Mouse (Mus musculus) c-Kit-positive CD71-negative TER-119-negative erythroid progenitor cells, embryonic 14.5 days (primary cell): ENCODE measurements around the gene Zfp42.
"Not testable (repeated sequence)": the region's sequence is repeated elsewhere in the genome, so short reads cannot be mapped to it uniquely, and the experiment has no call there.

Source experiments
- DNase-seq: peaks from one replicate; pipeline ENCODE4 v3.0.0-alpha.2; 2013; ENCODE audit warnings: low read depth

Zfp42 gene

DNA sequence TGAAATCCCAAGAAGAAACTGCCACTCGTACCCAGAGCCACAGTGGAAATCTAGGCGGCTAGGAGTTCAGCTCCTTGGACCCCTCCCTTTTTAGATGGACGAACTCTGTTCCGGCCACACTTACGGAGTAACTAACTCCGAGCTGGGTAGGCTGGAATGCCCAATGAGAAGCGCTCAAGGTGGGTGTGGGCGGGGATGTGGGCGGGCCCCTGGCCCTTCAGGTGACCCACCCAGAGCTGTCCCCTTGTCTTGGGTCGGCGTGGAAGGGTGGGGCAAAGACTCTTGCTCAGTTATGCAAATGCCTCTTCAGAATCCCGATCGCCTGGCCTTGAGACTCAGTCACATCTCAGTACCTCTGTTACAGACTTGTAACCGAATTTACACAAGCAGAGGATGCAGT is at the start of gene Zfp42:
Zfp42 (minus strand) TSS at position 85 of the 400 bp plus-strand sequence.
- DNase-seq = no peak

GRCm38 (mm10) chr8:43356069-43356770 is 49.4 kb upstream of the Zfp42 start:
- no peak for DNase-seq

GRCm38 (mm10) chr8:43352241-43352640 is 45.5 kb upstream of the Zfp42 start:
- DNase-seq = not testable (repeated sequence)

- no peak for DNase-seq
Measured at GRCm38 (mm10) chr8:43338555-43338954, 31.8 kb upstream of the Zfp42 start.

DNA sequence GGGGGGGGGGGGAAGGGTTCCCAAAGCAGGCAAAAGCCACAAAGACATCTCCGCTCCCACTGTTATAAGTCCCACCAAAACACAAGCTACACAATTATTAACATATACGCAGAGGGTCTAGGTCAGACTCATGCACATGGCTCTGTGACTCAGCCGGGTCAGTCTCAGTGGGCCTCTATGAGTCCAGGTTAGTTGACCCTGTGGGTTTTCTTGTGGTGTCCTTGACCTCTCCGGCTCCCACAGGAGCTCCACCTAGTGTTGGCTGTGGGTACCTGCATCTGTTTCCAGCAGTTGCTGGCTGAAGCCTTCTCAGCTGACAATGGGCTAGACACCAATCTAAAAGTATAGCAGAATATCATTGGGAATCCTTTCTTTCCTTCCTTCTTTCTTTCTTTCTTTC is 26.7 kb upstream of the Zfp42 start:
- DNase-seq = no peak

GRCm38 (mm10) chr8:43331657-43332056 is 24.9 kb upstream of the Zfp42 start:
- DNase-seq = no peak

- DNase-seq = no peak
Measured at GRCm38 (mm10) chr8:43329913-43330705, 23.3 kb upstream of the Zfp42 start.

GRCm38 (mm10) chr8:43328666-43329065 is 21.9 kb upstream of the Zfp42 start:
- DNase-seq = no peak

- DNase-seq = no peak
Measured at GRCm38 (mm10) chr8:43320771-43321170, 14.0 kb upstream of the Zfp42 start.

DNA sequence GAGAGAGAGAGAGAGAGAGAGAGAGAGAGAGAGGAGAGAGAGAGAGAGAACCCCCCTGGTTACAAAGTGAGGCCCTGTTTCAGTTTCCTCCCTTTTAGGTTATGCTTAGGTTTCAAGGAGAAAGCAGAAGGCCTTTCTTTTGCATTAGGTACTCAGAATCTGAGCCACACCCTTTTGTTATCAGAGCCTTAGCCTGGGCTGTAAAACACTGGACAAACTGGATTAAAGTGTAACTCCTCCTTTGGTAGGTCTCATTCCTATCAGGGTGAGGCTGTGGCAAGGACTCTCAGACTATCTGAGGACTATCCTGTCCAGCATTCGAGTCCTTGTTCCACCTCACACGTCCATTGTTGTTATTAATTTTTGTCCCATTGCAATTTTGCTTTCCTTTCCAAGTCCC is 1.4 kb upstream of the Zfp42 start:
- no peak for DNase-seq

DNA sequence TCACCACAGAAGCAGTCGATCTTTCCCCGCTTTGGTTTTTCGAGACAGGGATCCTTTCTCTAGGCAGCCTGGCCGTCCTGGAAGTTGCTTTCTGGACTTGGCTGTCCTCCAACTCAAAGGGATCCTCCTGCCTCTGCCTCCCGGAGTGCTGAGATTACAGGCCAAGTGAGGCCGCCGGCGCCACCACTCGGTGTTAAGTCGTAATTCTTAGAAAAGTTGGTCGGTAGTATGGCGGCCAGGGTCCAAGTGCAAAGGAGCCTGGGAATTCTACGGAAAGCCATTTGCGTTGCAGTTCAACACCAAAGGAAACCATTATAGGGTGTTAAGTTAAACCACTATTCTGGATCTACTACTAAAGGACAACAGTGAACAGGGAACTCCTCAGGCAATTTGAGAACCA is 1.1 kb downstream of the Zfp42 start:
- no peak for DNase-seq

GRCm38 (mm10) chr8:43299796-43300195 is 7.0 kb downstream of the Zfp42 start:
- no peak for DNase-seq

DNA sequence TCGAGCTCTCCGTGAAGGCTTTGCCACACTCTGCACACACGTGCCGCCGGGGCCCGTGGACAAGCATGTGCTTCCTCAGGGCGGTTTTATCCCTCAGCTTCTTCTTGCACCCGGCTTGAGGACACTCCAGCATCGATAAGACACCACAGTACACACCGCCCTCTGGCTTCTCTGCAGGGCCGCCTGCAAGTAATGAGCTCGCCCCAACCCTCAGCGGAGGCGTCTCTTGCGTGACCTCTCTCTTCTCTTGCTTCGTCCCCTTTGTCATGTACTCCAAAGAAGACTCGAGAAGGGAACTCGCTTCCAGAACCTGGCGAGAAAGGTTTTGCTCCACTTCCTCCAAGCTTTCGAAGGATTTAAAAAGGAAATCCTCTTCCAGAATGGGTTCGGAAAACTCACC is 11.0 kb downstream of the Zfp42 start:
- DNase-seq = no peak

DNA sequence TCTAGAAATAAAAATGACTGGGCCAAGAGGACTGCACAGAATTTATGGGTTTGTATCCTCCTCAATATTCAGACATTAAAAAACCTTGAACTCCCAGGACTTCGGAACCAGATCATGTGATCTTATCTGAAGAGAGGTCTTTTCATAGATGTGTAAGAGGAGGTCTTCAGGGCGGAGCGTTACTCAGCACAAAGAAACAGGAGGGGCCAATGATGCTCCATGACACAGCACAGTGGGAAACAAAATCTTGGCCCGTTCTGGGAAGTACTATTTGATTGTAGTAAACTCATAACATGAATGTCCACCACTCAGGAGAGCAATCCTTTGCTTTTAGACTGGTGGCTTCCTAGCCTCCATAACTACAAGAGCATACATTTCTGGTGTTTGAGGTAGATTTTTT is 12.6 kb downstream of the Zfp42 start:
- no peak for DNase-seq

GRCm38 (mm10) chr8:43290424-43291111 is 16.2 kb downstream of the Zfp42 start:
- no peak for DNase-seq

DNA sequence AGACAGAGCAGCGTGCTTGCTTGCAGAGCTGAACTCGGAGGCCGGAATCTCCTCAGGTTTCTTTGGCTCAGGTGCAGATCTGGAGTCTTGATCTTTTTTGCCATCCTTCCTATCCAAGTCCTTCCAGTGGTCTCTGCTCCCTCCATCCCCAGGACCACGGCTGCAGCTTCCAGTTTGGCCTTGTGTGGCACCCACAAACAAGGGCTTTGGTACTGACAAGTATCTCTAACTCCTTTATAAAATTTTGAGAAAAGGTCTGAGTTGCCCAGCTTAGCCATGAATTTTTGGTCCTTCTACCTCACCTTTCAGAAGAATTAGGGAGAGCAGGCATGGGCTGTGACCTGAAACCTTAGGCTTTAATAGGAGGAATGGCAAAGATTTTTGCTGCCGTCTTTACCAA is 17.0 kb downstream of the Zfp42 start:
- no peak for DNase-seq

- DNase-seq = no peak
Measured at GRCm38 (mm10) chr8:43288840-43289239, 17.9 kb downstream of the Zfp42 start.

- no peak for DNase-seq
Measured at GRCm38 (mm10) chr8:43287456-43287855, 19.3 kb downstream of the Zfp42 start.

- no peak for DNase-seq
Measured at GRCm38 (mm10) chr8:43283231-43283630, 23.5 kb downstream of the Zfp42 start.

DNA sequence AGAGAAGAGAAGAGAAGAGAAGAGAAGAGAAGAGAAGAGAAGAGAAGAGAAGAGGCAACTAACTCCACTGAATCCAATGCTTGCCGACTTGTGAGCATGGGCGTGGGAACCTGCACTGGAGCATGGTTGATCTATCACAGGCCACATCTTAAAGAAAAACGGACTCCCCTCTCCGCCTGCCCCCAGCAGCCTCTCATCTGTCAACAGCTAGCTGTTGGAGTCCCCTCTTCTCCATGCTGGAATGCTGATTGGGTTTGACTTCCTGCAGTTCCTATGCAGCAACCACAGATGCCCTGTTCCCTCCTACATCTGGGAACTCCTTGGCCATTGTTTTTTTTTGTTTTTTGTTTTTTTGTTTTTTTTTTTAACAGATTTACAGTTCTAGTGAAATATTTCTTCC is 28.4 kb downstream of the Zfp42 start:
- no peak for DNase-seq

DNA sequence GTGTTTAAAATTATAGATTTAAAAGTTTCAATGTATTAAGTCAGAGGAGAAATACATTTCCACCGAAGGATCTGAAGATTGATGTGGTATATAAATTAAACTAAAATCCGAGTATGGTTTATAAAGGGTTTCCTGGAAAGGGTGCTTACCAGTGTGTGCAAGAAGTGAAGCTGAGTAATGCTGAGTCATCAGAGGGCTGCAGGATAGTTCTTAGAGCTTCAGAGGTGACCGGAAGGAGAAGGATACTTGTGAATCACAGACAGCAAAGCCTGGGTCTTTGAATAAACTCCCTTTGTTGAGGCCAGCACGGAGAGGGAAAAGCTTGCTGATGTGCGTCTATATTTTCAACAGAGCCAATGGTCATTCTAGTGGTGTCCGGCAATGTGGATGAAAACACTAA is 45.8 kb downstream of the Zfp42 start:
- DNase-seq = no peak

DNA sequence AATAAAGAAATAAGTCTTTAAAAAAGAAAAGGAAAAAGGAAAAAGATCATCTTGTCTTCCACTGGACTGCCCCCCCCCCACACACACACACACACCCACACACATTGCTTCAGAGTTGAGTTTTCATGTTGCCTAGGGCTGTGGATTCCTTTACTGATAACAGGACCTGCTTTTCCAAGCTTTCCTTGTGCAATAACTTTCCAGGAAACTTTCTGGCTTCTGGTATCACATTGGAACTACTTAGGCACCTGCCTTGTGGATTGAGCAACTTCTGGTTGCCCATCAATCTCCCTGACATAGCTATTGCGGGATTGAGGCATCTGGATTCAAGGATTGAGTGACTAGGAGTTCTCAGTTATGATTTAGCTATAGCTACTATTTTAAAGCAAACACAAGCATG is 48.9 kb downstream of the Zfp42 start:
- no peak for DNase-seq

- no peak for DNase-seq
Measured at GRCm38 (mm10) chr8:43255695-43256094, 51.1 kb downstream of the Zfp42 start.
